Mouse (Mus musculus) MEL-GATA-1-ER (cell line): ENCODE results near the gene Sh3bp2.
A peak's percentile ranks its signal among the peaks of the same experiment; 100 is the strongest.

Experiments used
- DNase-seq: peaks from one replicate; pipeline ENCODE4 v3.0.0-alpha.2; 2012; ENCODE audit warnings: low read depth; ENCODE audit errors: extremely low read depth

Sh3bp2 gene

GRCm38 (mm10) chr5:34524511-34524910, 1.1 kb upstream of the Sh3bp2 start:
- DNase-seq = no peak

GRCm38 (mm10) chr5:34526477-34526775, 788 bp downstream of the Sh3bp2 start:
- no peak for DNase-seq

- no peak for DNase-seq
These were observed 1.7 kb downstream of the Sh3bp2 start for GRCm38 (mm10) chr5:34527352-34527751.

- no peak for DNase-seq
These were observed 3.1 kb downstream of the Sh3bp2 start for GRCm38 (mm10) chr5:34528724-34529123.

GRCm38 (mm10) chr5:34530116-34530515, 4.5 kb downstream of the Sh3bp2 start:
- DNase-seq = no peak

GRCm38 (mm10) chr5:34530687-34531086, 5.0 kb downstream of the Sh3bp2 start:
- DNase-seq = no peak

- no peak for DNase-seq
These were observed 7.4 kb downstream of the Sh3bp2 start for GRCm38 (mm10) chr5:34533066-34533465.

GRCm38 (mm10) chr5:34533820-34534219, 8.2 kb downstream of the Sh3bp2 start:
- DNase-seq = no peak

GRCm38 (mm10) chr5:34534776-34535581, 9.3 kb downstream of the Sh3bp2 start:
- no peak for DNase-seq

GRCm38 (mm10) chr5:34535831-34536230, 10.2 kb downstream of the Sh3bp2 start:
- DNase-seq = no peak

- DNase-seq = no peak
These were observed 12.4 kb downstream of the Sh3bp2 start for GRCm38 (mm10) chr5:34538079-34538478.

- peak; percentile 24 for DNase-seq
These were observed 12.9 kb downstream of the Sh3bp2 start for GRCm38 (mm10) chr5:34538527-34538926.

- no peak for DNase-seq
These were observed 13.5 kb downstream of the Sh3bp2 start for GRCm38 (mm10) chr5:34539121-34539520.

- no peak for DNase-seq
These were observed 16.5 kb downstream of the Sh3bp2 start for GRCm38 (mm10) chr5:34542166-34542565.

GRCm38 (mm10) chr5:34543114-34543513, 17.5 kb downstream of the Sh3bp2 start:
- peak; percentile 74 for DNase-seq

GRCm38 (mm10) chr5:34547410-34547809, 21.8 kb downstream of the Sh3bp2 start:
- no peak for DNase-seq

- DNase-seq = no peak
These were observed 23.5 kb downstream of the Sh3bp2 start for GRCm38 (mm10) chr5:34549135-34549482.

GRCm38 (mm10) chr5:34549483-34550221, 24.0 kb downstream of the Sh3bp2 start:
- DNase-seq = no peak

GRCm38 (mm10) chr5:34550251-34550650, 24.6 kb downstream of the Sh3bp2 start:
- no peak for DNase-seq

- DNase-seq = no peak
These were observed 26.2 kb downstream of the Sh3bp2 start for GRCm38 (mm10) chr5:34551821-34552220.

- DNase-seq = no peak
These were observed 38.2 kb downstream of the Sh3bp2 start for GRCm38 (mm10) chr5:34563854-34564253.

- DNase-seq = no peak
These were observed 38.7 kb downstream of the Sh3bp2 start for GRCm38 (mm10) chr5:34564291-34564690.
